Mouse (Mus musculus) C2C12 (cell line): ENCODE measurements around the gene Lhx3.

Experiments used
- CTCF ChIP-seq: IDR thresholded peaks from one replicate; pipeline ENCODE4 v1.5.1; 2011; ENCODE audit not compliant: control insufficient read depth, insufficient read depth, insufficient read length
- MAX ChIP-seq: IDR thresholded peaks from one replicate; pipeline ENCODE4 v1.6.1; 2011; ENCODE audit warnings: mild to moderate bottlenecking, control low read depth
- USF1 ChIP-seq: IDR thresholded peaks from one replicate; pipeline ENCODE4 v1.6.1; 2011; ENCODE audit warnings: low read depth, mild to moderate bottlenecking, control low read depth, moderate library complexity

- TF ChIP-seq CTCF: peak; percentile 59
- TF ChIP-seq USF1: no peak
- no peak for TF ChIP-seq MAX
Measured at GRCm38 (mm10) chr2:26153295-26153694, 54.8 kb downstream of the Lhx3 start.
